18 mouse cellular contexts compared by ENCODE assay signal in genomic region chr4:95097942-95098721, GRCm38 (mm10). TPM values are rescaled to one million over a fixed set of nuclear protein-coding genes. Genes with fewer than 3 reads are reported as not detected.
DNase-seq lines count a peak whose midpoint lies in the region; ATAC-seq and TF ChIP-seq lines count a peak whose summit lies in the region.
"Had no signal": no experiment of that assay in that cellular context is flagged by ENCODE, and none has a peak within 500 bp of the region (broad histone marks: within the 10 kb centered on the region; RNA-seq: fewer than 3 reads in every experiment).

No protein-coding gene starts in this region.

- H3K4me2 ChIP-seq in liver, postnatal 0 days (ENCODE audit: low read depth, low read length), result no peak overlapping the region
- H3K4me2 ChIP-seq in liver, embryonic 11.5 days, result no peak overlapping the region
- no peak overlapping the region for H3K4me2 ChIP-seq in embryonic facial prominence, embryonic 14.5 days (ENCODE audit: low read depth, low read length)
- no peak overlapping the region for H3K4me2 ChIP-seq in kidney, embryonic 14.5 days (replicated peaks; ENCODE audit: low read depth, low read length)
- H3K4me2 ChIP-seq: forebrain, embryonic 12.5 days; heart, embryonic 13.5 days; midbrain, embryonic 15.5 days had no signal

- TF ChIP-seq EP300 in liver, postnatal 0 days (IDR thresholded peaks at IDR 0.05; ENCODE audit: low read depth), result no peak

- no peak overlapping the region for H3K27ac ChIP-seq in liver, postnatal 0 days (ENCODE audit: low read depth)
- H3K27ac ChIP-seq in liver, embryonic 11.5 days (ENCODE audit: low read depth, low read length), result no peak overlapping the region
- no peak overlapping the region; the same call in 1 of the 2 replicates for H3K27ac ChIP-seq in embryonic facial prominence, embryonic 14.5 days (replicated peaks; ENCODE audit: low read depth, low read length)
- H3K27ac ChIP-seq in kidney, embryonic 14.5 days (ENCODE audit: low read depth, low read length), result no peak overlapping the region
- H3K27ac ChIP-seq: forebrain, embryonic 12.5 days; heart, embryonic 13.5 days; midbrain, embryonic 15.5 days had no signal

- no peak overlapping the region for H3K4me3 ChIP-seq in liver, postnatal 0 days (ENCODE audit: low read depth, low read length)
- H3K4me3 ChIP-seq in liver, embryonic 11.5 days (ENCODE audit: low read depth, low read length), result no peak overlapping the region
- no peak overlapping the region for H3K4me3 ChIP-seq in embryonic facial prominence, embryonic 14.5 days (ENCODE audit: low read depth, low read length)
- no peak overlapping the region for H3K4me3 ChIP-seq in kidney, embryonic 14.5 days (ENCODE audit: low read length)
- H3K4me3 ChIP-seq: forebrain, embryonic 12.5 days; heart, embryonic 13.5 days; midbrain, embryonic 15.5 days had no signal

- no peaks in the 10 kb centered on the region for H3K36me3 ChIP-seq in liver, postnatal 0 days (replicated peaks; ENCODE audit: insufficient read depth, low read length)
- H3K36me3 ChIP-seq in liver, embryonic 11.5 days (ENCODE audit: control insufficient read depth, insufficient read depth, low read length), result no peaks in the 10 kb centered on the region
- no peaks in the 10 kb centered on the region for H3K36me3 ChIP-seq in embryonic facial prominence, embryonic 14.5 days (ENCODE audit: control insufficient read depth, insufficient read depth, low read length)
- no peaks in the 10 kb centered on the region for H3K36me3 ChIP-seq in kidney, embryonic 14.5 days (ENCODE audit: control insufficient read depth, insufficient read depth, low read length)
- H3K36me3 ChIP-seq: forebrain, embryonic 12.5 days; heart, embryonic 13.5 days; midbrain, embryonic 15.5 days had no signal

- WGBS in liver, postnatal 0 days (ENCODE audit: insufficient replicate concordance), result 63% methylated on average over 10 of the region's 10 CpGs
- WGBS in liver, embryonic 11.5 days, result 56% methylated on average over 10 of the region's 10 CpGs
- WGBS in embryonic facial prominence, embryonic 14.5 days, result 28% methylated on average over 10 of the region's 10 CpGs
- 58% methylated on average over 10 of the region's 10 CpGs for WGBS in kidney, embryonic 14.5 days

- H3K9ac ChIP-seq in liver, postnatal 0 days (replicated peaks), result no peak overlapping the region
- no peak overlapping the region for H3K9ac ChIP-seq in liver, embryonic 11.5 days (ENCODE audit: low read depth, low read length)
- no peak overlapping the region for H3K9ac ChIP-seq in embryonic facial prominence, embryonic 14.5 days (ENCODE audit: low read depth, low read length)
- no peak overlapping the region for H3K9ac ChIP-seq in kidney, embryonic 14.5 days (ENCODE audit: low read depth, low read length)
- H3K9ac ChIP-seq: forebrain, embryonic 12.5 days; heart, embryonic 13.5 days; midbrain, embryonic 15.5 days had no signal

- peaks cover 2% of the 10 kb centered on the region; the same call in 1 of the 2 replicates for H3K9me3 ChIP-seq in liver, postnatal 0 days (ENCODE audit: low read length)
- H3K9me3 ChIP-seq in liver, embryonic 11.5 days (ENCODE audit: control insufficient read depth, low read length), result no peaks in the 10 kb centered on the region
- peaks cover 8% of the 10 kb centered on the region; the same call in 1 of the 2 replicates for H3K9me3 ChIP-seq in embryonic facial prominence, embryonic 14.5 days (ENCODE audit: control insufficient read depth, low read length)
- no peaks in the 10 kb centered on the region; the same call in 1 of the 2 replicates for H3K9me3 ChIP-seq in kidney, embryonic 14.5 days (ENCODE audit: control insufficient read depth, low read length)
- H3K9me3 ChIP-seq: forebrain, embryonic 12.5 days; midbrain, embryonic 15.5 days had no signal

- no peaks in the 10 kb centered on the region for H3K27me3 ChIP-seq in liver, postnatal 0 days (ENCODE audit: insufficient read depth, low read length)
- no peaks in the 10 kb centered on the region for H3K27me3 ChIP-seq in liver, embryonic 11.5 days (replicated peaks; ENCODE audit: control insufficient read depth, insufficient read depth, low read length)
- no peaks in the 10 kb centered on the region for H3K27me3 ChIP-seq in embryonic facial prominence, embryonic 14.5 days (replicated peaks; ENCODE audit: control insufficient read depth, insufficient read depth, low read length)
- H3K27me3 ChIP-seq in kidney, embryonic 14.5 days (ENCODE audit: control insufficient read depth, insufficient read depth, low read length), result no peaks in the 10 kb centered on the region
- H3K27me3 ChIP-seq: forebrain, embryonic 12.5 days; heart, embryonic 13.5 days; midbrain, embryonic 15.5 days had no signal

- DNase-seq in cerebellum, postnatal 10 days, result peak; percentile 13 to 39
- no peak for DNase-seq in cerebellum, postnatal 25 days
- DNase-seq in liver, postnatal 0 days, result peak; percentile 11
- no peak for DNase-seq in liver, embryonic 11.5 days (ENCODE audit: low spot score)
- DNase-seq in embryonic facial prominence, embryonic 14.5 days (ENCODE audit: low spot score), result peak; percentile 60
- no peak for DNase-seq in MN1 (ENCODE audit: low spot score)
- DNase-seq: adrenal gland, postnatal 14 days; cerebellum, postnatal 14 days; kidney, adult 11 months; kidney, postnatal 4 days; lung, postnatal 14 days; retina, postnatal 1 day; spleen, adult 18-20 months had no signal

- ATAC-seq in liver, postnatal 0 days, result no peak
- no peak for ATAC-seq in liver, embryonic 11.5 days (replicated peaks; ENCODE audit: low FRiP score)
- ATAC-seq in embryonic facial prominence, embryonic 14.5 days (ENCODE audit: low read depth), result no peak
- ATAC-seq in megakaryocyte, adult 5-6 weeks (ENCODE audit: poor library complexity, severe bottlenecking), result peak; percentile 10; the same call in 1 of the 2 replicates
- no peak for ATAC-seq in kidney, embryonic 14.5 days (ENCODE audit: low FRiP score, low TSS enrichment)
- ATAC-seq: midbrain, embryonic 15.5 days had no signal

- TF ChIP-seq CTCF in liver, postnatal 0 days (IDR thresholded peaks at IDR 0.05; ENCODE audit: low read depth), result no peak

- no peaks in the 10 kb centered on the region for H3K4me1 ChIP-seq in liver, postnatal 0 days (ENCODE audit: insufficient read depth)
- no peaks in the 10 kb centered on the region for H3K4me1 ChIP-seq in liver, embryonic 11.5 days (replicated peaks; ENCODE audit: control insufficient read depth, insufficient read depth, low read length)
- H3K4me1 ChIP-seq in embryonic facial prominence, embryonic 14.5 days (ENCODE audit: control insufficient read depth, insufficient read depth, low read length), result peaks cover 20% of the 10 kb centered on the region; the same call in 1 of the 2 replicates
- peaks cover 7% of the 10 kb centered on the region for H3K4me1 ChIP-seq in kidney, embryonic 14.5 days (ENCODE audit: control insufficient read depth, insufficient read depth, low read length)
- H3K4me1 ChIP-seq: forebrain, embryonic 12.5 days; midbrain, embryonic 15.5 days had no signal

RNA-seq across cellular contexts. Expression of gene Jun, which starts 46.1 kb away (rescaled TPM):
- 5.7 and 6.4 TPM in 2 replicates for polyA plus RNA-seq in liver, postnatal 0 days (2015; fragmentation: Nextera tagmentation; extraction: Ambion mirVana)
- 16.4 and 20.7 TPM in 2 replicates for polyA plus RNA-seq in liver, embryonic 11.5 days (2014; fragmentation: Nextera tagmentation; extraction: Ambion mirVana)
- 47.1 and 53.6 TPM in 2 replicates for polyA plus RNA-seq in embryonic facial prominence, embryonic 14.5 days (2014; fragmentation: Nextera tagmentation; extraction: Ambion mirVana)
- total RNA-seq in megakaryocyte, adult 5-6 weeks (2015), result 88.4 and 91.5 TPM in 2 replicates
- 141 and 162 TPM in 2 replicates for total RNA-seq in megakaryocyte, adult 5-6 weeks (2017)
- polyA plus RNA-seq in kidney, embryonic 14.5 days (2014; fragmentation: Nextera tagmentation; extraction: Ambion mirVana), result 24.0 and 30.2 TPM in 2 replicates

Comparison
In these comparisons a context has a peak if more than half of its experiments do, and no peak if none do; other contexts are left out.
1. DNase-seq: peak in cerebellum, postnatal 10 days (2 of 2), liver, postnatal 0 days (single experiment) and embryonic facial prominence, embryonic 14.5 days (single experiment); none in cerebellum, postnatal 25 days (0 of 2), liver, embryonic 11.5 days (single experiment) and MN1 (single experiment).